Mouse (Mus musculus) intestine, embryonic 16.5 days (tissue): ENCODE data around the gene Lgals1. TPM values are rescaled to one million over a fixed set of nuclear protein-coding genes. Genes with fewer than 3 reads are reported as not detected.

ENCODE experiments used
- ATAC-seq: fragments of 200-750 bp; cut with Nextera tagmentation; 2 replicates; pipeline ENCODE4 v1.8.0; 2017; ENCODE audit warnings: moderate TSS enrichment, moderate library complexity
- H3K27ac ChIP-seq: fragments of 300-500 bp; sonication (generic); 2 replicates; pipeline ENCODE4 v1.5.1; 2014; ENCODE audit warnings: mild to moderate bottlenecking, low read length
- H3K27me3 ChIP-seq: fragments of 300-500 bp; sonication (generic); replicated peaks from 2 replicates; pipeline ENCODE4 v1.6.1; 2014; ENCODE audit warnings: low read length, control low read depth, mixed read lengths; ENCODE audit not compliant: control insufficient read depth, insufficient read depth
- H3K36me3 ChIP-seq: fragments of 300-500 bp; sonication (generic); 2 replicates; pipeline ENCODE4 v1.6.1; 2014; ENCODE audit warnings: low read length, control low read depth; ENCODE audit not compliant: control insufficient read depth, insufficient read depth
- H3K4me1 ChIP-seq: fragments of 300-500 bp; sonication (generic); 2 replicates; pipeline ENCODE4 v1.6.1; 2014; ENCODE audit warnings: low read length, control low read depth, mixed read lengths; ENCODE audit not compliant: control insufficient read depth, insufficient read depth
- H3K4me2 ChIP-seq: fragments of 300-500 bp; sonication (generic); 2 replicates; pipeline ENCODE4 v1.6.1; 2014; ENCODE audit warnings: low read depth, low read length, control low read depth
- H3K4me3 ChIP-seq: fragments of 300-500 bp; sonication (generic); 2 replicates; pipeline ENCODE4 v1.5.1; 2014; ENCODE audit warnings: mild to moderate bottlenecking, low read length
- H3K9ac ChIP-seq: fragments of 300-500 bp; sonication (generic); 2 replicates; pipeline ENCODE4 v1.6.1; 2014; ENCODE audit warnings: low read depth, low read length
- H3K9me3 ChIP-seq: fragments of 300-500 bp; sonication (generic); 2 replicates; pipeline ENCODE4 v1.6.1; 2016; ENCODE audit warnings: low read length, control low read depth; ENCODE audit not compliant: control insufficient read depth
- WGBS: fragments of 180-500 bp; shearing (Covaris S2); extraction: QIAGEN DNeasy Blood & Tissue Kit; methylation state at CpG from one replicate; pipeline ENCODE4 v1.1.7; 2014; 5-methylcytosine and 5-hydroxymethylcytosine counted together
- polyA plus RNA-seq: library from polyadenylated mRNA; unstranded; fragments of >200 nt; fragmentation: Nextera tagmentation; extraction: Ambion mirVana; gene quantifications from 2 replicates; pipeline ENCODE4 v1.2.1, GENCODE M21; 2015

Gene Lgals1
- polyA plus RNA-seq, 1 experiment from 2014 or later: 927 TPM

- Histone ChIP-seq H3K9ac (peak overlapping the region; percentile 30), H3K4me3 (peak overlapping the region; percentile 10), H3K4me1 (peaks cover 22% of the 10 kb centered on the region), H3K4me2 (peak overlapping the region; percentile 28; the same call in 1 of the 2 replicates), H3K27ac (no peak overlapping the region), H3K9me3 (no peaks in the 10 kb centered on the region), H3K27me3 (no peaks in the 10 kb centered on the region), H3K36me3 (no peaks in the 10 kb centered on the region)
- no peak for ATAC-seq
- 67% methylated on average over 12 of the region's 12 CpGs for WGBS
These were observed 10.3 kb upstream of the Lgals1 start for GRCm38 (mm10) chr15:78916052-78916826.

GRCm38 (mm10) chr15:78918126-78918525, 8.4 kb upstream of the Lgals1 start:
- no peaks in the 10 kb centered on the region for H3K9me3 ChIP-seq
- no peak overlapping the region for H3K9ac ChIP-seq
- H3K4me1 ChIP-seq: peaks cover 22% of the 10 kb centered on the region
- WGBS: 93% methylated on average over 23 of the region's 23 CpGs
- no peak overlapping the region for H3K27ac ChIP-seq
- H3K36me3 ChIP-seq: no peaks in the 10 kb centered on the region
- no peak overlapping the region for H3K4me3 ChIP-seq
- no peaks in the 10 kb centered on the region for H3K27me3 ChIP-seq
- ATAC-seq: no peak
- no peak overlapping the region for H3K4me2 ChIP-seq

GRCm38 (mm10) chr15:78919914-78920313, 6.6 kb upstream of the Lgals1 start:
- H3K9me3 ChIP-seq: no peaks in the 10 kb centered on the region
- no peak overlapping the region for H3K27ac ChIP-seq
- WGBS: 58% methylated on average over 12 of the region's 12 CpGs

GRCm38 (mm10) chr15:78922700-78923099, 3.8 kb upstream of the Lgals1 start:
- H3K36me3 ChIP-seq: no peaks in the 10 kb centered on the region
- no peaks in the 10 kb centered on the region for H3K27me3 ChIP-seq
- H3K9ac ChIP-seq: no peak overlapping the region
- H3K4me1 ChIP-seq: peaks cover 23% of the 10 kb centered on the region
- 85% methylated on average over 7 of the region's 7 CpGs for WGBS
- H3K9me3 ChIP-seq: no peaks in the 10 kb centered on the region
- ATAC-seq: no peak
- no peak overlapping the region for H3K4me2 ChIP-seq
- H3K27ac ChIP-seq: no peak overlapping the region
- H3K4me3 ChIP-seq: no peak overlapping the region

More at GRCm38 (mm10) chr15:78919914-78920313, 6.6 kb upstream of the Lgals1 start:
- Histone ChIP-seq H3K4me3 (no peak overlapping the region), H3K4me1 (peaks cover 15% of the 10 kb centered on the region), H3K9ac (no peak overlapping the region), H3K4me2 (no peak overlapping the region), H3K27me3 (no peaks in the 10 kb centered on the region), H3K36me3 (no peaks in the 10 kb centered on the region)
- ATAC-seq: no peak

GRCm38 (mm10) chr15:78923585-78923984, 2.9 kb upstream of the Lgals1 start:
- ATAC-seq: no peak
- WGBS: 55% methylated on average over 6 of the region's 6 CpGs
- no peak overlapping the region for H3K27ac ChIP-seq

GRCm38 (mm10) chr15:78925129-78925528, 1.4 kb upstream of the Lgals1 start:
- no peak overlapping the region for H3K4me2 ChIP-seq
- H3K4me1 ChIP-seq: peaks cover 29% of the 10 kb centered on the region
- H3K9ac ChIP-seq: peak overlapping the region; percentile 60; the same call in 1 of the 2 replicates
- no peaks in the 10 kb centered on the region for H3K9me3 ChIP-seq
- 46% methylated on average over 8 of the region's 8 CpGs for WGBS
- H3K4me3 ChIP-seq: no peak overlapping the region
- H3K27me3 ChIP-seq: no peaks in the 10 kb centered on the region
- ATAC-seq: no peak
- peak overlapping the region; percentile 94 for H3K27ac ChIP-seq
- H3K36me3 ChIP-seq: peaks cover 6% of the 10 kb centered on the region; the same call in 1 of the 2 replicates

More at GRCm38 (mm10) chr15:78923585-78923984, 2.9 kb upstream of the Lgals1 start:
- H3K27me3 ChIP-seq: no peaks in the 10 kb centered on the region
- H3K4me1 ChIP-seq: peaks cover 28% of the 10 kb centered on the region
- H3K4me3 ChIP-seq: no peak overlapping the region
- H3K9ac ChIP-seq: 0 out of 2 replicates have a peak overlapping the region, but pooled peaks have one; percentile 31
- no peaks in the 10 kb centered on the region for H3K36me3 ChIP-seq
- no peaks in the 10 kb centered on the region for H3K9me3 ChIP-seq
- H3K4me2 ChIP-seq: no peak overlapping the region

GRCm38 (mm10) chr15:78927021-78927787, 679 bp downstream of the Lgals1 start:
- Histone ChIP-seq H3K36me3 (peaks cover 8% of the 10 kb centered on the region; the same call in 1 of the 2 replicates), H3K27ac (peak overlapping the region; percentile 94), H3K4me1 (peaks cover 29% of the 10 kb centered on the region), H3K27me3 (no peaks in the 10 kb centered on the region), H3K4me2 (peak overlapping the region; percentile 88), H3K4me3 (peak overlapping the region; percentile 56), H3K9ac (peak overlapping the region; percentile 73), H3K9me3 (no peaks in the 10 kb centered on the region)
- ATAC-seq: no peak
- WGBS: 20% methylated on average over 15 of the region's 15 CpGs

- Histone ChIP-seq H3K4me3 (peak overlapping the region; percentile 56), H3K27ac (peak overlapping the region; percentile 94), H3K9me3 (no peaks in the 10 kb centered on the region), H3K4me2 (peak overlapping the region; percentile 88), H3K27me3 (no peaks in the 10 kb centered on the region), H3K36me3 (peaks cover 8% of the 10 kb centered on the region; the same call in 1 of the 2 replicates), H3K9ac (peak overlapping the region; percentile 73), H3K4me1 (peaks cover 29% of the 10 kb centered on the region)
- WGBS: 1% methylated on average over 28 of the region's 35 CpGs
- peak; percentile 47 for ATAC-seq
These were observed 1.4 kb downstream of the Lgals1 start for GRCm38 (mm10) chr15:78927788-78928457.

GRCm38 (mm10) chr15:78928539-78928938, 2.0 kb downstream of the Lgals1 start:
- 46% methylated on average over 8 of the region's 8 CpGs for WGBS
- peak overlapping the region; percentile 88 for H3K4me2 ChIP-seq
- ATAC-seq: no peak
- H3K4me1 ChIP-seq: peaks cover 29% of the 10 kb centered on the region
- peak overlapping the region; percentile 73 for H3K9ac ChIP-seq
- H3K9me3 ChIP-seq: no peaks in the 10 kb centered on the region
- peak overlapping the region; percentile 56 for H3K4me3 ChIP-seq
- H3K27me3 ChIP-seq: no peaks in the 10 kb centered on the region
- H3K36me3 ChIP-seq: peaks cover 8% of the 10 kb centered on the region; the same call in 1 of the 2 replicates
- H3K27ac ChIP-seq: peak overlapping the region; percentile 54
